Mouse (Mus musculus) spleen, postnatal 4 days (tissue): Measurements from ENCODE around the gene Wnt9b.
A peak's percentile ranks its signal among the peaks of the same experiment; 100 is the strongest.
"Not testable (repeated sequence)": the region's sequence is repeated elsewhere in the genome, so short reads cannot be mapped to it uniquely, and the experiment has no call there.

ENCODE experiments used
- DNase-seq, 2 experiments: peaks; one replicate each; pipeline ENCODE4 v3.0.0; 2022; ENCODE audit warnings: low spot score in 2 of 2

The Wnt9b gene

DNA sequence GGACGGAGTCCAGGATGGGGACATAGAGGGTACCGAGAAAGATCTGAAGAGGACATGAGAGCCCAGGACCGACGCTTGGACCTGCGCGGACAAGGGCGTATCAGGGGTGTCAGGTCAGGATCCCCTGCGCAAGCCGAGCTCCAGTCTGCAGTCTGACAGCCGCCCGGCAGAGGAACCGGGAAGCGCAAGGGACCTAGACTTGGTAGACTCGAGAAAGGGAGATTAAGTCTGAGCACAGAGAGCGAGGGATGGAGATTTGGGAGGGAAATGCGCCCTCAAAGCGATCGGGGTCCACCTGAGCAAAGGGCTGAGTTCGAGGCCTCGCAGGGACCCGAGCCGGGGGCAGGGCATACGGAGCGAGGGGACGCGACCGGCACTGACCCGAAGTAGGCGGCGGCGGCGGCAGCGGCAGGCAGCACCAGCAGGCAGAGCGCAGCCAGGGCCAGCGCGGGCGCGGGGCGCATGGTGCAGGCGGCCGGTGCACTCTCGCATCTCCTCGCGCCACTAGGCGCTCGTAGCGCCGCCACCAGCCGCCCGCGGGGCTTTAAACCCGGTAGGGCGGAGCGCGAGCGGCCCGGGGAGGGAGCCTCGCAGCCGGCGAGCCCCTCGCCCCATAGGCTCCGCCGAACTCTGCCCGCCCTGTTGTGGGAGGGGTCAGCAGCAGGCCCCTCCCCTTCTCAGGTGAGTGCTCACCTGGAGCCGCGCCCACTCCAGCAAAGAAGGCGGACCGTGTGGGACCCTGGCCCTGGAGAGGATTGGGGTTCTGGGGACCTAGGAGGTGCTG, at the start of gene Wnt9b:
TSS of gene Wnt9b (minus strand) at position 516 of the 784 bp plus-strand sequence.
- no peak for DNase-seq

DNA sequence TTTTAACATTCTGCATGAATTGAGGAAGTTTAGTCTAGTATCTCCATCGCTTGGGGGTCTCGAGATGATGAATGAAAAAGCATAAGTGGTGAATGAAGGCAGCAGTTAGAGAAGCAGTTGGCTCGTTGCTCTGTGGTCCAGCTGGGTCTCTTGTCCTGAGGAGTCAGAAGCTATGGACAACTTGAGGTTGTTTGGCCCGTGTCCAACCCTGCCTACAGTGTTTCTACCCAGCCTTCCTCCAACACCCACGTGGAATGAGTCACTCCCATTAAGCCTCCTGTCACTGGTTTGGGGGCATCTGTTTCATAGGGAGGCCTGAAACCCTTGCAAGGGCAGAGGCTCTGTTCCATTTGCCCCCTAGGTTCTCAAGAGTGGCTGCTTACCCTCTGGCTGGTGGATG, 40.3 kb upstream of the Wnt9b start:
- no peak for DNase-seq

DNA sequence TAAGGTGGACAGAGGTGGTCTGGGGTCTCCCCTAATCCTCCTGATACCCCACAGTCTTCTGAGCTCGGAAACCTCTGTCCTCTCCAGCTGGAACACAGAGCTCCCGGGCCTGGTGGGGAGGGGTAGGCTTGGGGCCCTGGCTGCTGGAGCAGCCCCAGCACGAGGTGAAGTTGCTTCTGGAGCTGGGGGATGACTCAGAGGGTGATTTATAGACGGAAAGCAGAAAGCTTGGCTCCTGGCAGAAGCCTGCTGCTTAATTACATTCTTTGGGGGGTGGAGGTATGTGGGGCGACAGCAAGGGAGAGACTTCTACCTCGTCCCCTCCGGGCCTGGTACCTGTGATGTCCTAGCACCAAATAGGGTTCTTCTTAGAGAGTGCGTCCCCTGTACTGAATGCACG, 30.5 kb upstream of the Wnt9b start:
- no peak for DNase-seq

DNA sequence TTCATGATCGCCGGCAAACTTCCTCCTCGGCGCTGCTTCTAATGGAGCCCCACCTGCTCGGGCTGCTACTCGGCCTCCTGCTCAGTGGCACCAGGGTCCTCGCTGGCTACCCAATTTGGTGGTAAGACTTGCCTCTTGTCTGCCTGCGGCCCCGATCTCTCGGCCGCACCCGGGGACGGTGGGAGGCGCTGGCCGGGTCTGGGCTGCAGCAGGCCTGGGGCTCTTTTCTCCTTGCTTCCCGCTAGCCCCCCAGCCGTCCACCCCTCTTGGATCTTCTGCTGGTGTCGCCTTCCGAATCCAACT, 24.6 kb upstream of the Wnt9b start:
- no peak for DNase-seq

DNA sequence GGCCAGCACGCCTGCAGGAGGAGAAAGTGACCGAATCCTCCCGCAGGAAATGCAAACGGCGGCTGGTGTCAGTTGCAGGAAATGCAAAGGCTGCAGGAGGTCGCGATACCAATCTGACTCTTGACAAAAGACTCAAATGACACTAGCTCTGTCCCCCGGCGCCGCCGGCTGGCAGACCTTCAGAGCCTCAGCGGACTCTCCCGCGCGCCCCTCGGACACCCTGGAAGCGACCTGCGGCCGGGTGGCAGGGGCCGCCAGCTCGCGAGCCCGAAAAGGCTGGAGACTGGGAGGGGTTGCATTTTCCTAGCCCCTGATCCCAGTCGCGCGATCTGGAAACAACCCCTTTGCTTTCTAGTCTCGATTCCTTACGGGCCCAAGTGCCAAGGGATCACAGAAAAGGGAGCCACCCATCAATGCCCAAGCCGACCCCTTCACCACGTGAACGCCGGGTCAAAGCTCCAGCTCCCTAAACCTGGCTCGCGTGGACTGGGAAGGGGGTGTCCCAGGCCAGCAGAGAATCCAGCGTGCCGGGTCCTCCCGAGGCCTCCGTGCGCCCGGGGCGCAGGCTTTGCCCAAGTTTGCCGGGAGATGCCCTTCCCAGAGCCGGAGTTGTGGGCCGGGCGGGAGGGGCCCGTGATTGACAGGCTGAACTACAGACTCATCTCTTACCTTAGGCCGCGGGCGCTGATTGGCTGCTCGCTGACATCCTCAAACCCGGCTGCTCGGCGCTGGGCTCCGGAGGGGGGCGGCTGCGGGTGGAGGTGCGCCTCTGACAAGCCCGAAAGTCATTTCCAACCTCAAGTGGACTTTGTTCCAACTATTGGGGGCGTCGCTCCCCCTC, 24.0 kb upstream of the Wnt9b start, which contains the start of gene Wnt3:
TSS of gene Wnt3 (plus strand) at position 764 of the 841 bp plus-strand sequence.
- DNase-seq, result no peak

DNA sequence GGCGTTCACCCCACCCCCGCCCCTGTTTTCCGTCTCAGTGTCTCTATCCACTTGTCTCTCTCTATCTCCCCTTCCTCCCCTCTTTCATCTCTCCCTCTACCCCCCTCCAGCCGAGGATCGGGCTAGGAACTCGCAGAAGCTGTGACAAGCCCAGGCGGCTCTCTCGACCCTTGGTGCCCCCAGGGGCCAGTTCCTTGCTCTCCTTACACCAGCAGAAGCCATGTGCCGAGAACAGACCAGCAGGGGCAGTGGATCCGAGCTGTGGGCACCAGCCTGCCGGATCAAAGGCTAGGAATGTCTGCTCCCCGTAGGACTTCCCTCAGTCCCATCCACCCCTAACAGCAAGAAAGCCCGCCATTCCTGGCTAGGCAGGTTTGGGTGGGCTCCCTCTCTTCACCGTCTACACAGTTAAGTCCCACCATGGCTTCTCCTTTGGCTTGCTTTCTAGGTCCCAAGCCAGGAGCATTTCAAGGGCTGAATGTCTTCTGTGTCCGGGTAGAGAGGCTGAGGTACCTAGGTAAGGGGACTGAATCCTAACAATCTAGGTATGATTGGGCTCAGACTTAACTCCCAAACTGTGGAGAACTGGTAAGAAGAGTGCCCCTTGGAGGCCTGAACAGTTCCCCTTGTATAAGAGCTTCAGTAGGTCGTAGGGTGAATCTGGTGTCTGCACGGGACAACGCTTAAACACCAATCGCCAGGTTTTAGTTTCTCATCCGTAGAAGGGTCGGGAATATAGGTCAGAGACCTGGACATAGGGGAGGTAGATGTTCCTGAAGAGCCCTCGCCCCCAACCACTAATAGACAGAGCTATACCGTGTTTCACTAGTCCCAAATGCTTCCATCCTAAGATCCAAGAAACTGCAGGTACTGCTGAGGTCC, 23.1 kb upstream of the Wnt9b start:
- no peak for DNase-seq

GRCm38 (mm10) chr11:103771160-103771817, 21.7 kb upstream of the Wnt9b start:
- no peak for DNase-seq

DNA sequence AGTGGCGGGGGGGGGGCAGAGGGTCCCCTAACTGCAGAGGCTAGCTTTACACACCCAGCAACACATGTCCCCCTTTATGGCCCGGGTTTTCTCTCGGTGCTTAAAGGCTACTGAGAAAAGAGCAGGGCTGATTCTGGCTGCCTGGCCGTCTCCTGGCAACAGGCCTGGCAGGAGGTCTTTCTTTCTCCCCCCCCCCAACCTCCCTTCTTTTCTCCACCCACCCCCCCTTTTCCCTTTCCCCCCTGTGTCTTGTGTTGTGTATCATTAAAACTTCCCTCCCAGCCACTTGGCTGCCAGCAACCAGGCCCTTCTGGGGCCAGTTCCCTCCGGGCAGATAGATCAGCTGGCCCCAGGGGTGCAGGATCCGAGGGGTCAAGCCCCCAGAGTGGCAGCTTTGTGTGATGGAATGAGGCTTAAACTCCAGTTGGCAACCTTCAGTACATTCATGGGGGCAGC, 16.0 kb upstream of the Wnt9b start:
- no peak for DNase-seq

GRCm38 (mm10) chr11:103764601-103765000, 15.0 kb upstream of the Wnt9b start:
- DNase-seq, result no peak

DNA sequence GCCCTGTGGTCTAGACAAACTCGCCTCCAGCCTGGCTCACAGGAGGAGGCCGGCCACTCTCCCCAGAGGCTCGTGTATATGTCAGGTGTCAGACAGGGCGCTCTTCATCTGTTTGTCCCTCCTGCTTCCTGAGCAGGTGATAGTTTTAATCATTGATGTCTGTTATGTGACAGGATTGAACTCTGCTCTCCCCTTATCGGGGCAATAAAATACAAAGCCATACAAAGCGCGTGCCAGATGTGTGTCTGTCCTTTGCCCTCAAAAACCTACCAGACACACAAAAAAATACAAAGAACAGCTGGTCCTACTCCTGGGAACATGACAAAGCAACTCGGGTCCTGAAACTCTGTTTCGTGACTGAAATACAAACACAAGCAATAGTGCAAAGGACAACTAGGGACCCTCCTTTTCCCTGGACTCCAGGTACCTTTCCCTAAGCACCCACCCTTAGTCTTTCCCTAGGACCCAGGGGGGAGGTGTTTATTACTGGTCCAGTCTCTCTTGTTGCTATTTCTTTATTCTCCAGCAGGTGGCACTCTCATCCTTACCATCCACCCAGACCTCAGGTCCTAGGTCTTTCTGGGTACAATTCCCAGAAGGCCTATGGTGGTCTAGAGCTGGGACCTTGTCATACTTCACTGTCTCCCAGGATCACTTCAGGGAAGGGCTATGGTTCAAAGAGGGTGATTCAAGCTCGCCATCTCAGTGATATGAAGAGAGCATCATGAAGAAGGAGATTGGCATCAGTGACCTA, 14.0 kb upstream of the Wnt9b start:
- no peak for DNase-seq

GRCm38 (mm10) chr11:103760891-103761290, 11.3 kb upstream of the Wnt9b start:
- DNase-seq, result not testable (repeated sequence)

- no peak for DNase-seq
Observed at GRCm38 (mm10) chr11:103760101-103760500, 10.5 kb upstream of the Wnt9b start.

GRCm38 (mm10) chr11:103758706-103759105, 9.1 kb upstream of the Wnt9b start:
- peak; percentile 62 to 88 for DNase-seq

- DNase-seq, result no peak
Observed at GRCm38 (mm10) chr11:103758054-103758453, 8.4 kb upstream of the Wnt9b start.

DNA sequence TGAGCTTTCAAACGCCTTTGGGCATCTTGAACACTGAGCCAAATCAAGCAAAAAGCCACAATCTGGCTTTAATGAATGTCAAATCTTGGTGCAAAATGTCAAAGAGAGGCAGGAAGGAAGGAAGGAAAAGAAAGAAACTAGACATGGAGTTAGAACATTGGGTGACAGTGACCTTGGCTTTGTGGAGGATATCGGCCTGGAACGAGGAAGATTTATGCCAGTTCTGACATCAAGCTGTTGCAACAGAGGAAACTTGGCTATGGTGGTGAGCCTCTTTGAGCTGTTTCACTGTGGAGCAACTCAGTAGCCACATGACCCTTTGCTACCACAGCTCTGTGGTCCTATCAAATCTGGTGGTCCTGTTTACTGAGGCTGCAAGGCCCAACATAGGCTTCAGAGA, 991 bp upstream of the Wnt9b start:
- no peak for DNase-seq

DNA sequence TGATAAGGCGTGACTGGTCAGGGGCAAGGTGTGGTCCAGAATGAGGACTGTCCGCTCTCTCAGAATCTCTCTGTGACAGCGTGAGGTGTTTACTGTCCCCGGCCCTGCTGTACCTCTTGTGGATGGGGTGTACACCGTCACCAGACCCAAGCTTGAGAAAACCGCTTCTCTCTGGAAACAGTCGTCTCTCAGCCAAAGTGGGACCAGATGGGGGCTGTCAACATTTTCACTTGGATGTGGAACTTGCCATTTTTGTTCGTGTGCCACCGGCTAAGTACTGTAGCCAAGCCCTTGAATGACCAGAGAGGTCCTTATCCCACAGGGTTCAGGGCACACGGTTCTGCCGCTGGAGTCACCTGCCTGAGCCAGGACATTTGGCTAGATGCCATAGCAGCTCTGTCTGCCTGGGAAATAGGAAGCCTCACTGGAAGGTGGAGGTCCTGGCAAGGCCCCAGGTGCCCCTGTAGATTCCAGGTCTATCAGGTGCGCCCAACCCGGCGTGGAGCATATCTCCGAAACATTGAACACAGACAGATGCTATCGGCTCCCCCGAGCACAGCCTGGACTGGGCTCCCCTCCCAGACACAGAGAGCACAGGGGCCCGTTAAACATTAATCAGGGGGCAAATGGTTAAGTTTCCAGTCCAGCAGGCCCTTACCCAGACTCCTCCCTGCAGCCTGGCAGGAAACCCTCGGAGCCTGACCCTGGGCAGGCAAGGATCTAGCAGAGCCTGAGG, 14.4 kb downstream of the Wnt9b start:
- no peak for DNase-seq

DNA sequence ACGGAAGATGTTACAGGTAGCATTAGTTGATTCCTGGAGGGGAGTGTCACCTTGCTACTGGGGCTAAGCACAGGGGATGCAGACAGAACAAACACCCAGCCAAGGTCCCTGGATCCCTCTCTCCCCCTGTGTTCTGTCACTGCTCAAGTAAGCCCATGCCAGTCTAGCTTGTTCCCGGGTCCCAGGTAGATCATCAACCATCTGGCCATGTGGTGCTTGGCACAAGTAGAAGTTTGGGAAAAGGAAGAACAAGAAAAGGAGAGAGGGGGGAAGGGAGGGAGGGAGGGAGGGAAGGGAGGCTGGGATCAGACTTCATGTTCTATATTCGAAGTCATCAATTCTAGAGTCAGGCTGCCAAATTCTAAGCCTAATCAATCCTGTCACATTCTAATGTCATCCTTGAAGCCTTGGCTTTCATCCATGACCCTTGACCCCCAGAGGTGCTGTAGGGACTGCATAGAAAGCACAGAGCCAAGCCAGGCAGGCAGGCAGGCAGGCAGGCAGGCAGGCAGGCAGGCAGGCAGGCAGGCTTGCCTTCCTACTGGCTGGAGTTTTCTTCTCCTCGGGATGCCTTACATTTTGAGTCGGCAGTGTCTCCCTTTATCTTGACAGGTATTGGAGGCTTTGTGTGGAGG, 15.1 kb downstream of the Wnt9b start:
- no peak for DNase-seq

DNA sequence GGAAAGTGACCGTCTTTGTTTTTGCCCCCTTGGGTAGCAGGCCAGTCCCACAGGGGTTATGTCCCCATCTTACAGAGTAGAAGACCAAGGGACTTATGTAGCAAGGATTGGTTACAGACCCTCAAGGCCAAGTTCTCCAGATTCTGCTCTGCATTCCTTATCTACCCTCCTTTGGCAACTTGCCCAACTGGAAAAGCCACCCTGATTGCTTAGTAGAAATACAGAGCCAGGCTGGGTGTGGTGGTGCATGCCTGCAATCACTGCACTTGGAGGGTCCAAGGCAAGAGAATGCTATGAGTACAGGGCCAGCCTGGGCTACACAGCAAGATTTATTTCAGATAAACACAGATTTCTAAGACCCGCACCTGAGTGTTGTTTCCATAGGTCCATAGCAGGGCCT, 15.7 kb downstream of the Wnt9b start:
- no peak for DNase-seq

- no peak for DNase-seq
Observed at GRCm38 (mm10) chr11:103733069-103733468, 16.6 kb downstream of the Wnt9b start.

GRCm38 (mm10) chr11:103732306-103732705, 17.3 kb downstream of the Wnt9b start:
- no peak for DNase-seq
